Mouse (Mus musculus): ENCODE measurements at regions not wholly inside any gene's neighbourhood (a gene's known extent, or its start where the extent isn't known, plus 50 kb on each side); places are given as distances from the start of the nearest gene placed in this dataset.

GRCm38 (mm10) chr13:98579731-98580130 is 57.5 kb downstream of the Tmem174 start:
- no peak for DNase-seq (ENCODE audit: inconsistent age in 2 of 2, low spot score in 1 of 2)

- peak in 1 of 2 experiments; percentile 48 for DNase-seq (ENCODE audit: inconsistent age in 2 of 2, low spot score in 1 of 2)
These were observed 58.7 kb downstream of the Tmem174 start for GRCm38 (mm10) chr13:98578426-98579066.

GRCm38 (mm10) chr13:98576061-98576460 is 61.1 kb downstream of the Tmem174 start:
- DNase-seq (ENCODE audit: inconsistent age in 2 of 2, low spot score in 1 of 2), result no peak

- DNase-seq (ENCODE audit: inconsistent age in 2 of 2, low spot score in 1 of 2), result no peak
These were observed 63.2 kb downstream of the Tmem174 start for GRCm38 (mm10) chr13:98574057-98574323.

GRCm38 (mm10) chr13:98573261-98574056 is 63.8 kb downstream of the Tmem174 start:
- DNase-seq (ENCODE audit: inconsistent age in 2 of 2, low spot score in 1 of 2), result no peak

- peak in 1 of 2 experiments; percentile 46 for DNase-seq (ENCODE audit: inconsistent age in 2 of 2, low spot score in 1 of 2)
These were observed 64.5 kb downstream of the Tmem174 start for GRCm38 (mm10) chr13:98572581-98573260.

GRCm38 (mm10) chr13:98572011-98572570 is 65.1 kb downstream of the Tmem174 start:
- no peak for DNase-seq (ENCODE audit: inconsistent age in 2 of 2, low spot score in 1 of 2)

- DNase-seq (ENCODE audit: inconsistent age in 2 of 2, low spot score in 1 of 2), result no peak
These were observed 66.2 kb downstream of the Tmem174 start for GRCm38 (mm10) chr13:98571051-98571450.

- DNase-seq (ENCODE audit: inconsistent age in 2 of 2, low spot score in 1 of 2), result no peak
These were observed 63.9 kb upstream of the Gm10320 start for GRCm38 (mm10) chr13:98555693-98556092.

GRCm38 (mm10) chr13:98551471-98552020 is 59.7 kb upstream of the Gm10320 start:
- DNase-seq (ENCODE audit: inconsistent age in 2 of 2, low spot score in 1 of 2), result no peak

- DNase-seq (ENCODE audit: inconsistent age in 2 of 2, low spot score in 1 of 2), result no peak
These were observed 55.4 kb upstream of the Gm10320 start for GRCm38 (mm10) chr13:98547223-98547622.

- no peak for DNase-seq (ENCODE audit: inconsistent age in 2 of 2, low spot score in 1 of 2)
These were observed 54.3 kb upstream of the Gm10320 start for GRCm38 (mm10) chr13:98546116-98546515.

- no peak for DNase-seq (ENCODE audit: inconsistent age in 2 of 2, low spot score in 1 of 2)
These were observed 53.6 kb upstream of the Gm10320 start for GRCm38 (mm10) chr13:98545398-98545797.

GRCm38 (mm10) chr13:98544051-98544450 is 52.2 kb upstream of the Gm10320 start:
- no peak for DNase-seq (ENCODE audit: inconsistent age in 2 of 2, low spot score in 1 of 2)
